Mouse (Mus musculus) mouse trophoblast stem cell (cell line): ENCODE results near the gene Bank1.

Experiments used
- in situ Hi-C, 2 experiments: fragments of 300-500 bp; cut with MseI, MboI; formaldehyde crosslinking; loops; 2 replicates in 1 of 2; 3 replicates in 1 of 2; pipeline ENCODE4 v1.15.1; 2025

Bank1 gene

DNA sequence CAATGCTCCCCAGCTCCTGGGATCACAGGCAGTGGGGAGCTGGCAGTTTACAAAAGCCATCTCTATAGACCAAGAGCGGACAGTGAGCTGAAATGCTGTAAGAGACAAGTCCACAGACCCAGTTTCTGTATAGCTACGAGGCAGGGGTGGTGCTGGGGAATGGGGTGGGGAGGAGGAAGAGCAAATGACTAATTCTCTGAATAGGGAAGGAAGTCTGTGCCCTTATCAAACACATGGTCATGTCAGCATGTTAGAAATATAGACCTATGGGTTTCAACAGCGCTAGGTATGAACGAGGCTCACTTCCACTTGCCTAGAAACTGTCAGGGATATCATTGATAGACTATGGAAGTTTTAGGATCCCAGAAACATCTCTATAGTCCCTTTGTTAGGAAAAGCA lies 73.0 kb downstream of the Bank1 start:
- in situ Hi-C loops: no loop called here

- in situ Hi-C loops: no loop called here
These were observed 74.3 kb downstream of the Bank1 start for GRCm38 (mm10) chr3:136251578-136251977.

DNA sequence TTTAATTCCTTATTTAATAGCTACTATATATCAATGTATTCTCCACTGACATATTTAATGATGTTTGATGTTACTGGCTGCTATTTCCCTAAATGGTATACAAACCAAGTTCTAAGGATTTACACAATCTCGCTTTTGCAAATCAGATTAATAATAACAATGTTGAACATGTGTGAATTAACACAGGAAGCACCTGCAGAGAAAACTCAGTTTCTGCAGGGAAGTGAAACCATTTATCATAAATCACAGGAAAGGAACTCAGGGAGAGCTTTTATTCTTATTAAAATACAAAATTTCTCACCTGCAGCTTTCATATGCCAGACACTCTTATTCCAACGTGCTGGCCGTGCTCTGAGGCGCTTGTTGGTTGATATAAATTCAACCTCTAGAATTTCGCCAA lies 78.5 kb downstream of the Bank1 start:
- in situ Hi-C loops: no loop called here

DNA sequence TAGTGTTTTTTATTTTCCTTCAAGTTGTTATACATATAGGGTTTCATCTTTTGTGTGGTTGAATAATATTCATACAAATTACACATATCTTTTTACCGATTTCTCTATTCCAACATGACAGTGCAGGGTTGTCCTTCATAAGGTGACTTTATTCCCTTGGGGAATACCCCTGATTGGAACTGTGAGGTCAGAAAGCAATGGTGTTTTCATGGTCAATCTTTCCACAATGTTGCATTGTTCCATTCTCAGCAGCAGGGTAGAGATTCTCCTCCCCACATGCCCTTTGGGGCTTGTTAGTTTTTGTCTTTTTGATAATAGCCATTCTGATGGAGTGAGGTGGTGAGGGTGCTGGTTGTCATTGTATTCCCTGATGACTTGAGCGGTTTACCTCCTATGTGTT lies 80.9 kb downstream of the Bank1 start:
- in situ Hi-C loops: no loop called here

GRCm38 (mm10) chr3:136238790-136239189 lies 87.1 kb downstream of the Bank1 start:
- in situ Hi-C loops: no loop called here

- in situ Hi-C loops: no loop called here
These were observed 92.4 kb downstream of the Bank1 start for GRCm38 (mm10) chr3:136233507-136233906.

- in situ Hi-C loops: no loop called here
These were observed 95.2 kb downstream of the Bank1 start for GRCm38 (mm10) chr3:136230602-136231151.

- in situ Hi-C loops: no loop called here
These were observed 136.1 kb downstream of the Bank1 start for GRCm38 (mm10) chr3:136189661-136190228.

- in situ Hi-C loops: no loop called here
These were observed 139.2 kb downstream of the Bank1 start for GRCm38 (mm10) chr3:136186548-136187113.

GRCm38 (mm10) chr3:136171631-136172030 lies 154.2 kb downstream of the Bank1 start:
- in situ Hi-C loops: no loop called here

DNA sequence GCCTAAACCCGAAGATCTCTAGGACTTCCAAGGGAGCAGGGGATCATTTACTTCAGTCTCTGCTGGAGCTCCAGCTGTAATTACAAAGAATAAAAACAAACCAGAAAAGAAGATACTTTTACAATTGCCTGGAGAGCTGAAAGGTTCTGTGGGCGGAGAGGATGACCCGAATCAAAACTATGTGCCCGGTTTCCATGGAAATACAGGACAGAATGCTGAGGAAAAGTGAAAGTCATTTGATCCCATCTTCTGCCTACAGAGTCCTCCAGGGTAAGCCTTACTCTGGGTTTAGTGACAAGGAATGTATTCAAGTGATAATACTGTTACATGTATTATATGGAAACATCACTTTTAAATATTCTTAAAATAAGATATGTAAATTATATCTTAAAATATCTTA lies 157.8 kb downstream of the Bank1 start:
- in situ Hi-C loops: no loop called here

DNA sequence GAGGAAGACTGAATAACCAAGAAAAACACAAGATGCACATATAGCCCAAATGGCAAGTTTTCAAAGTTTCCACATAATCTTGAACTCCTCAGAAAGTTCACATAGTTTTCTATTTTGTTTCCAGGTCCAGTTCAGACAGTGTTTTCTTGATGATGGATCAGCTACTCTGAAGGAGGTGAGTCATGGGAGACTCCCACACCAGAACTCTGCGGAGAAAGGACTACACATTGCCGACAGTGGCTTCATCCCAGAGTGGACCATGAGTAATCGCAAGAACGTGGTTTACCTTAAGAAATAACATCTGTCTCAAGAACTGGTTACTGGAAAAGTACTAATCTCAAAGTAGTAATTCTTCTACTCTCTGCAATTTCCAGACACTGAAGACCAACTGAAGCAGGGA lies 159.2 kb downstream of the Bank1 start:
- in situ Hi-C loops: no loop called here

GRCm38 (mm10) chr3:136166033-136166361 lies 159.9 kb downstream of the Bank1 start:
- in situ Hi-C loops: no loop called here

GRCm38 (mm10) chr3:136165167-136166032 lies 160.5 kb downstream of the Bank1 start:
- in situ Hi-C loops: no loop called here

DNA sequence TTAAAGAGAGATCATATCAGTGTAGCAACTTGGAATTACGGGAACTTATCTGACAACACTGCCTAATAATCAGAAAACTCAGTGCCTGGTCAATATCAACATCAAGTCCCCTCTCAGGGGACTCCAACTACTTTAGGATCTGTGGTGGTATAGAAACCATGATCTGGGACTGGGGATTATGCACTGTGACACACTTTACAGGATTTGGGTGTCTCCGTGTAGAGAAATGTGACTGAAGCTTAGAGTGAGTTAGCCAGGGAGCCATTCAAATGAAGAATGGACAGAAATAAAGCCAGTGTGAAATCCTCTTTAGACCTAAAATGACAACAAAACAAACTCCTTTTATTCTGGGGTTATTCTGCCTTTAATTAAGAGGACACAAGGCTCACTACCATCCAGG lies 167.8 kb downstream of the Bank1 start:
- in situ Hi-C loops: no loop called here

- in situ Hi-C loops: no loop called here
These were observed 170.3 kb downstream of the Bank1 start for GRCm38 (mm10) chr3:136155555-136155954.

- in situ Hi-C loops: no loop called here
These were observed 175.0 kb downstream of the Bank1 start for GRCm38 (mm10) chr3:136150886-136151285.

GRCm38 (mm10) chr3:136147166-136147565 lies 178.7 kb downstream of the Bank1 start:
- in situ Hi-C loops: no loop called here

DNA sequence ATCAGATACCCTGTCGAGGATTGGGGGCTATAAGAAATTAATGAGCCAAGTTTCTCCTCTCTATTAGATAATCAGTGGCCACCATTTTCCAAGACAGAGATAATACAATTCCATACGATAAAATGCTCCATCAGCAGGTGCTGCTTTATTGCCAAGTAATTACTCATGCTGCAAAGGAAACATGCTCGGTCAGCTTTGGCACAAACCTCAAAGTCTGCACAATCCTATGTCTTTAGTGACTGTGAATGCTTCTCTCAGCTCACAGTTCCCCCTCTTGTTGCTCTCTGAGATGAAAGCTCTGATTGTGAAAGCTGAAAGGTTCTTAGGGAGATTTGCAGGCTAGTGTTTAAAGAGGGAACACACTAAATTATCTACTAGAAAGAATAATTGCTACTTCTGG lies 193.9 kb downstream of the Bank1 start:
- in situ Hi-C loops: no loop called here

DNA sequence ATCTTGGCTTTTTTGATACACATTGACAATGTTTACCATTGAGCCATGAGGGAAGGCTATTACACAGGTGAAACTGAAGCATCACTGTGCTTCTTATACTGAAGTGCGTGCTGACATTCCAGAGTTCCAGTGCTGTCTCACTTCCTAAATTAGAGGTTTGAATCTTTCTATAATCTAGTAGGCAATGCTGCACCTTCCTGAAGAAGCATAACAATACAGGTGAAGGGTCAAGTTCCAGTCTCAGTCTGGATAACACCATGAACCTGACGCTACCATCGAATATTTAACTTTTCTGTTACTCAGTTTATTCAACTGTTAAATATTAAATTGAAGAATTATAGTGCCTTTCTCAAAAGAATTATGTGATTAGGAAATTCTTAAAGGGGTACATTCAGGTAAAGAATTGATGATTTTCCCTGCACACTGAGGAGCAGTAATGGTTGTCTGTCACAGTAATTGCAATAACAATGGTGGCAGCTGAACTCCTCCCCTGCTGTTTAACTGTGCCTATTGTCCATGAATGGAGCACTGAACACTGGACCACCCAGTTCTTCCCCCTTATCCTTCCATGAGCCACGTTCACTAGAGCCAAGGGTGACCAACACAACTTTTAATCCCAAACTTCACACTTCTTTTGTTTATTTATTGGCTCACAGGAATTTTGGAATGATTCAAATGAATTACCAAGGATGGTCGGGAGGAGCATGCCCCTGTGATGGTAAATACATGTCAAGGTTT lies 210.2 kb downstream of the Bank1 start:
- in situ Hi-C loops: no loop called here

DNA sequence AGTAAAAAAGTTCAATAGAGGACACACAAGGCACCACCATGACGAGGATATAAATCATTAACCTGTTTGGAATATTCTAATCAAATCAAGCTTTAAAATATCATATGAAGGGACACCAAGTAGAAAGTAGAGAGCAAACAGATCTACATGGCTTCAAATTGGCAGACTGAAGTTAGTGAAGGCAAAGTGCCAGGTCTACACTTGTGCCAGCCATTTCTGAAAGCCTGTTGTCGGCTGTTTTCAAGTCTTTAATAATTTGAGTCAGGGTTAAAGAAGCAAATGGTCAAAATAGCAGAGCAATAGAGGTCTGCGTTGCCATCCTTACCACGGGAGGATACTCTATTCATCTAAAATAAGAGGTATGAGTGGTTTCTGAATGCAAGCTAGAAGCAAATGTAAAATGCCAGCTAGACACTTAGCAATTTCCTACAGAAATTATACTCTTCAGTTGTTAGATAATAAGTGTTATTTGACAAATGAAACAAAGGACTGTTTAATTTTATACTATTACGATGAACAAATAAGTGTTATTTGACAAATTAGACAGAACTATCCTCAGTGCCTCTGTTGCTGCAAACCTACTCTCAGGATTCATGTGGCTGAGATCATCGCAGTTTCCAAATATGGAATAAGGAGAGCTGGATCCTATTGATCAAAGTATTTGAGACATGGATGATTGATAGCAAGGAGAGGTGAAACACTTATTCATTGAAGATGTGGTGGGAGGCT lies 216.3 kb downstream of the Bank1 start:
- in situ Hi-C loops: no loop called here
